ENCODE assay signal across 8 mouse cellular contexts in genomic region chr10:117515777-117516501, GRCm38 (mm10).
DNase-seq lines count a peak whose midpoint lies in the region; ATAC-seq and TF ChIP-seq lines count a peak whose summit lies in the region.

No protein-coding gene starts in this region.

- no peak for TF ChIP-seq POLR2A in ES-Bruce4 (IDR thresholded peaks at IDR 0.05; ENCODE audit: insufficient read depth, low read length)
- no peak for TF ChIP-seq POLR2A in brain, embryonic 14.5 days (IDR thresholded peaks at IDR 0.05; ENCODE audit: borderline replicate concordance, extremely low read depth, insufficient read depth, insufficient read length, poor library complexity, severe bottlenecking)

- 0 out of 2 replicates have a peak, but pooled peaks cover 3% of the 10 kb centered on the region for H3K9me3 ChIP-seq in hindbrain, embryonic 10.5 days
- no peaks in the 10 kb centered on the region for H3K9me3 ChIP-seq in hindbrain, embryonic 16.5 days (ENCODE audit: control insufficient read depth, low read length)
- no peaks in the 10 kb centered on the region for H3K9me3 ChIP-seq in ES-Bruce4 (replicated peaks; ENCODE audit: control insufficient read depth, insufficient read depth, low read length, poor library complexity, severe bottlenecking)
- no peaks in the 10 kb centered on the region for H3K9me3 ChIP-seq in hindbrain, embryonic 13.5 days
- H3K9me3 ChIP-seq in liver, embryonic 14.5 days (ENCODE audit: control insufficient read depth, low read length) = no peaks in the 10 kb centered on the region

- WGBS in hindbrain, embryonic 10.5 days = 62% methylated on average over 10 of the region's 10 CpGs
- WGBS in hindbrain, embryonic 16.5 days = 56% methylated on average over 10 of the region's 10 CpGs
- 58% methylated on average over 10 of the region's 10 CpGs for WGBS in hindbrain, embryonic 13.5 days
- WGBS in liver, embryonic 14.5 days (ENCODE audit: insufficient replicate concordance) = 58% methylated on average over 10 of the region's 10 CpGs

- no peak for ATAC-seq in hindbrain, embryonic 16.5 days
- peak; percentile 36; the same call in 1 of the 2 replicates for ATAC-seq in hindbrain, embryonic 13.5 days (ENCODE audit: low FRiP score)
- no peak for ATAC-seq in liver, embryonic 14.5 days (ENCODE audit: insufficient read depth)
- ATAC-seq in monocyte, adult 5-6 weeks (replicated peaks; ENCODE audit: insufficient number of reproducible peaks, low FRiP score, low TSS enrichment, poor library complexity, severe bottlenecking) = no peak

- no peaks in the 10 kb centered on the region for H3K36me3 ChIP-seq in hindbrain, embryonic 10.5 days
- H3K36me3 ChIP-seq in hindbrain, embryonic 16.5 days (ENCODE audit: control insufficient read depth, insufficient read depth, low read length) = no peaks in the 10 kb centered on the region
- no peaks in the 10 kb centered on the region for H3K36me3 ChIP-seq in ES-Bruce4 (ENCODE audit: control insufficient read depth, insufficient read depth, low read length, poor library complexity, severe bottlenecking)
- H3K36me3 ChIP-seq in hindbrain, embryonic 13.5 days = no peaks in the 10 kb centered on the region
- no peaks in the 10 kb centered on the region for H3K36me3 ChIP-seq in liver, embryonic 14.5 days (replicated peaks; ENCODE audit: control insufficient read depth, insufficient read depth, low read depth)

- peaks cover 34% of the 10 kb centered on the region for H3K4me1 ChIP-seq in hindbrain, embryonic 10.5 days (replicated peaks)
- H3K4me1 ChIP-seq in hindbrain, embryonic 16.5 days (ENCODE audit: control insufficient read depth, insufficient read depth, low read depth, low read length) = no peaks in the 10 kb centered on the region
- no peaks in the 10 kb centered on the region for H3K4me1 ChIP-seq in ES-Bruce4 (ENCODE audit: control insufficient read depth, insufficient read depth, low read length)
- H3K4me1 ChIP-seq in hindbrain, embryonic 13.5 days (replicated peaks) = peaks cover 11% of the 10 kb centered on the region; the same call in 1 of the 2 replicates
- H3K4me1 ChIP-seq in liver, embryonic 14.5 days (replicated peaks; ENCODE audit: control insufficient read depth in 2 of 2, insufficient read depth in 2 of 2, low read length in 1 of 2) = peaks cover 0 to 5% of the 10 kb centered on the region in 2 experiments; a peak in 2 of 4 replicates

- H3K9ac ChIP-seq in hindbrain, embryonic 16.5 days (ENCODE audit: low read depth, low read length) = no peak overlapping the region
- no peak overlapping the region for H3K9ac ChIP-seq in ES-Bruce4 (ENCODE audit: low read depth, poor library complexity, severe bottlenecking)
- no peak overlapping the region for H3K9ac ChIP-seq in hindbrain, embryonic 13.5 days
- H3K9ac ChIP-seq in liver, embryonic 14.5 days (replicated peaks) = no peak overlapping the region

- DNase-seq in hindbrain, embryonic 10.5 days (ENCODE audit: low spot score) = peak; percentile 21
- DNase-seq in brain, embryonic 14.5 days (ENCODE audit: low read depth) = peak; percentile 57
- no peak for DNase-seq in liver, embryonic 14.5 days (ENCODE audit: low read depth in 3 of 3, low spot score in 3 of 3)
- peak; percentile 57 for DNase-seq in retina, postnatal 1 day

- peak; percentile 34 for TF ChIP-seq CTCF in ES-Bruce4 (IDR thresholded peaks at IDR 0.05; ENCODE audit: low read depth, low read length)
- TF ChIP-seq CTCF in brain, embryonic 14.5 days (IDR thresholded peaks at IDR 0.05; ENCODE audit: borderline replicate concordance, extremely low read depth, insufficient read depth, insufficient read length) = peak; percentile 67; the same call in 1 of the 2 replicates
- TF ChIP-seq CTCF in liver, embryonic 14.5 days (IDR thresholded peaks at IDR 0.05; ENCODE audit: low read depth) = peak; percentile 59

- H3K4me3 ChIP-seq in hindbrain, embryonic 10.5 days = no peak overlapping the region
- H3K4me3 ChIP-seq in hindbrain, embryonic 16.5 days (ENCODE audit: low read length) = no peak overlapping the region
- H3K4me3 ChIP-seq in ES-Bruce4 (ENCODE audit: low read depth, low read length) = no peak overlapping the region
- no peak overlapping the region for H3K4me3 ChIP-seq in hindbrain, embryonic 13.5 days
- H3K4me3 ChIP-seq in liver, embryonic 14.5 days (ENCODE audit: insufficient read depth in 1 of 2, low read depth in 2 of 2, low read length in 2 of 2) = no peak overlapping the region

- no peak overlapping the region for H3K4me2 ChIP-seq in hindbrain, embryonic 16.5 days (ENCODE audit: low read length)
- H3K4me2 ChIP-seq in hindbrain, embryonic 13.5 days = no peak overlapping the region
- no peak overlapping the region for H3K4me2 ChIP-seq in liver, embryonic 14.5 days (ENCODE audit: low read depth)

- no peak for TF ChIP-seq EP300 in ES-Bruce4 (IDR thresholded peaks at IDR 0.05; ENCODE audit: insufficient read depth, low read depth, low read length)
- no peak for TF ChIP-seq EP300 in liver, embryonic 14.5 days (IDR thresholded peaks at IDR 0.05; ENCODE audit: low read depth)

- no peaks in the 10 kb centered on the region for H3K27me3 ChIP-seq in hindbrain, embryonic 10.5 days (ENCODE audit: insufficient read depth, poor library complexity, severe bottlenecking)
- H3K27me3 ChIP-seq in hindbrain, embryonic 16.5 days (replicated peaks; ENCODE audit: control insufficient read depth, insufficient read depth, low read length) = no peaks in the 10 kb centered on the region
- H3K27me3 ChIP-seq in ES-Bruce4 (ENCODE audit: control insufficient read depth, insufficient read depth, low read length, poor library complexity, severe bottlenecking) = no peaks in the 10 kb centered on the region
- 0 out of 2 replicates have a peak, but pooled peaks cover 3% of the 10 kb centered on the region for H3K27me3 ChIP-seq in hindbrain, embryonic 13.5 days
- no peaks in the 10 kb centered on the region for H3K27me3 ChIP-seq in liver, embryonic 14.5 days (ENCODE audit: control insufficient read depth, insufficient read depth, low read length)

- H3K27ac ChIP-seq in hindbrain, embryonic 10.5 days = no peak overlapping the region
- H3K27ac ChIP-seq in hindbrain, embryonic 16.5 days (ENCODE audit: low read depth, low read length) = no peak overlapping the region
- H3K27ac ChIP-seq in ES-Bruce4 (ENCODE audit: insufficient read depth, low read length) = no peak overlapping the region
- no peak overlapping the region for H3K27ac ChIP-seq in hindbrain, embryonic 13.5 days
- no peak overlapping the region for H3K27ac ChIP-seq in liver, embryonic 14.5 days

Comparison
In these comparisons a context has a peak if more than half of its experiments do, and no peak if none do; other contexts are left out.
1. DNase-seq: peak in hindbrain, embryonic 10.5 days (single experiment), brain, embryonic 14.5 days (single experiment) and retina, postnatal 1 day (single experiment); none in liver, embryonic 14.5 days (0 of 3).
2. Peak in every context shown above with its lines, with median percentiles within 50 percentile points of each other: CTCF ChIP-seq.